Mouse (Mus musculus) cortical plate, adult 2 months (tissue): ENCODE data around the gene Abcg1. TPM values are rescaled to one million over a fixed set of nuclear protein-coding genes. Genes with fewer than 3 reads are reported as not detected.

ENCODE experiments used
- H3K27ac ChIP-seq: fragments of 200-500 bp; 2 replicates; pipeline ENCODE4 v1.5.1; 2012; ENCODE audit warnings: low read length, control low read depth, inconsistent platforms; ENCODE audit not compliant: insufficient read depth
- H3K4me1 ChIP-seq: fragments of 200-500 bp; 2 replicates; pipeline ENCODE4 v1.6.1; 2011; ENCODE audit warnings: low read length; ENCODE audit not compliant: control insufficient read depth, insufficient read depth
- H3K4me3 ChIP-seq: fragments of 200-500 bp; 2 replicates; pipeline ENCODE4 v1.5.1; 2011; ENCODE audit warnings: mild to moderate bottlenecking, low read length, control low read depth; ENCODE audit not compliant: insufficient read depth
- CTCF ChIP-seq: fragments of 200-500 bp; IDR thresholded peaks from 2 replicates; pipeline ENCODE4 v1.5.1; 2011; ENCODE audit warnings: mild to moderate bottlenecking, control low read depth, low read length; ENCODE audit not compliant: insufficient read depth; ENCODE audit errors: extremely low read depth
- POLR2A ChIP-seq: fragments of 200-500 bp; IDR thresholded peaks from 2 replicates; pipeline ENCODE4 v1.6.1; 2011; ENCODE audit warnings: mild to moderate bottlenecking, low read length, control low read depth; ENCODE audit not compliant: insufficient read depth; ENCODE audit errors: extremely low read depth
- polyA plus RNA-seq: library from polyadenylated mRNA; depleted of rRNA; stranded (reverse); fragments of >200 nt; gene quantifications from 2 replicates; pipeline ENCODE4 v1.2.3, GENCODE M21; 2012

Abcg1 gene
- polyA plus RNA-seq, 1 experiment: 29.8 TPM

DNA sequence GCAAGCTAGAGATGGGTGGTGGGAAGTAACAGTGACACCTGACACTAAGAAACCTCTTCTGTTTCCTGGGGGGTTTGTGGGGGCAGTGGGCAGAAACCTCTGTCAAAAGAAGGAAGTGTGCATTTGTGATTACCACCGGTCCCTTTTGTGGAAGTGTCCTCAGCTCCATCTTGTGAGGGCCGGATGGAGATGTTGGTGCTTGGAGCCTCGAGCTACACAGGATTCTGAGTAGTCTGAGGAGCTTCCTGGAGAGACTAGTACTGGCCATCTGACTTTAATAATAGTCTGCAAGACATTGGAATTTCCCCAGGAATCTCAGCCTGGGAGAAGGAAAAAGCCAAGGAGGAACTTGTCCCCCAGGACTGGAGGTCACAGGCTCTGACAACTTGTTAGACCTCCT is 17.2 kb downstream of the Abcg1 start:
- H3K4me1 ChIP-seq: peaks cover 13% of the 10 kb centered on the region
- H3K4me3 ChIP-seq: no peak overlapping the region
- TF ChIP-seq CTCF (no peak), POLR2A (no peak)
- H3K27ac ChIP-seq: no peak overlapping the region

DNA sequence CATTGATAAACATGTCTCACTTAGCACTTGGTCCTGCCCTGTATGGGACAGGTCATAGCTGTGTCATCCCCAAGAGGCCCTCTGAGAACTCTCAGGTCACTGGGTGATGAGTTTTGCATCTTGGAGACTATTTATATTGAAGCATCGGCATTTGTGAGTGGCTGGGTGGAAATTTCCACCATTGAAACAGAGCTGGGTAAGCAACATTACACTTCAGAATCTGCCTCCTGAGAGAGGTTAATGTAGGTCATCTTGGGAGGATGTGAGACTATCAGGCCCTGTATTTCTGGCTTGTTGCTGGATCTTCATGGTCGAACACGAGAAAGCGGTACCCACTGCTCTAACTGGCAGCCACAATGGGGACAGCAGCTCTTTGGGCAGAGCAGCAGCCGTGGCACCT is 18.0 kb downstream of the Abcg1 start:
- H3K4me1 ChIP-seq: peaks cover 17% of the 10 kb centered on the region
- TF ChIP-seq CTCF (no peak), POLR2A (no peak)
- 0 out of 2 replicates have a peak overlapping the region, but pooled peaks have one; percentile 38 for H3K27ac ChIP-seq
- H3K4me3 ChIP-seq: no peak overlapping the region

DNA sequence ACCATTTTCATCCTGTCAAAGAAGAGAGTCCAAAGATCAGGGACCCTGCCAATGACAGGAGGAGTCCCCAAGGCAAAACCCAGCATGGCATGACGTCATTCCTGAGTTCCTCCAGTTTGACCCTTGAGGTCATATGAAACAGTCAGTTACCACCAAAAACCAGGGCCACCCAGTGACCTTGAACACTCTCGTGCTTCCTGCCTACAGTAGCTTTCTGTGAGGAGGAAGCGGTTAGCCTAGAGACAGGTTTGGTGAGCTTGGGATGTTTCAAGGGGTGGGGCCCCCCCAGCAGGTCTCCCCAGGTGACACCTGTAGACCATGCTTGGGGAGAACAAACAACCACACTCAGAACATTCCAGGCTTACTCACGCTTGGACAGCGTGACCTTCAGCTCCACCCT is 20.1 kb downstream of the Abcg1 start:
- Histone ChIP-seq H3K4me1 (peaks cover 19% of the 10 kb centered on the region), H3K4me3 (no peak overlapping the region), H3K27ac (no peak overlapping the region)
- TF ChIP-seq CTCF (no peak), POLR2A (no peak)

DNA sequence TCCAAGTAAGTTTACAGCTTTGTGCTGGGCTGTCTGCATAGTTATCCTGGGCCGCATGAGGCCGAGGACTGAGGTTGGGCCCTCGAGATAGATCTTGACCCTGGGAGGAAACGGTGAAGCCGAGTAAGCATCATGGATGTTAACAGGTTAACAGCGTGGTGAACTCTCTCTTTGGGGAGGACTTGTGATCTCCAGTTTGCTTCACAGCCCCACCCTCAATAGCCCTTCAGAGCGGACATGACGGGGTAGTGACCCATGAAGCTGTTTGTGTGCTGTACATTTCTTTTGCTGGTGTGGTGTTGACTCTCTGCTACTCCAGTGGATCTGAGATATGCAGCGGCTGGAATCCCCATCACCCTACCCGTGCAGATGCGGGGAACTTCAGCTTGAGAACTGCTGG is 21.1 kb downstream of the Abcg1 start:
- Histone ChIP-seq H3K4me3 (no peak overlapping the region), H3K27ac (no peak overlapping the region)

DNA sequence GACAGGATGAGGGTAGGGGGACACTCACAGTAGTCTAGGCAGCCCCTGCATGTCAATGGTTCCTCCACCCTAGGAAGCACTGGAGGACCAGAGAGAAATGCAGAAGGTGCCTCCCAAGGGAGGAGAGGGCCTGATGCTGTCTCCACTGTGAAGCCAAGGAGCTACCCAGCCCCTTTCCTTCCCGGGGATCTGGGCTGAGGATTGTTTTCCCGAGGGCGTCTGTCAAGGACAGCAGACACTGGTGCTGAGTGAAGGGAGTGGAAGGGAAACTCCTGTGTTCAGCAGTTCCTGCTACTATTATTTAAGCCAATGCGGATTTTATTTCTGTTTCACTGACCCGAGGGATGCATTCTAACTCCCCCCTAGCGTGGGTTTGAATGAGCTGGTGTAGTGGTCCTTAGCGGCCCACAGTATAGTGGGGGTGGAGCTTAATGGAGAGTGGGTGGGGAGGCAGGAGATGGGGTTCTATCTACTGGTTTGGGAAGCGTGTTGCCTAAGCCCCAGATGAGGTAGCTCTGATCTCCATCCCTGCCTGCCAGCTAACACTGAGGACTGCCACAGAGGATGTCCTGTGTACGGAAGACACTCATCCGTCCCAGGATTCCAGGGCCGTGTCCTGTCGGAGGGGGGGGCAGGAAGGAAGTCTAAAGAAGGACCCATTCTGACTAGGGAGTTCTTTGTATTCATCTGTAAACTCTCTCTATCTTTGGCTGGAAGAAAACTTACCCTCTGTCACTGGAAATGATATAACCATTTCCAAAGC is 21.8 kb downstream of the Abcg1 start:
- Histone ChIP-seq H3K27ac (no peak overlapping the region), H3K4me1 (peaks cover 12% of the 10 kb centered on the region), H3K4me3 (no peak overlapping the region)
- TF ChIP-seq CTCF (no peak), POLR2A (no peak)

More for the DNA sequence above, 21.1 kb downstream of the Abcg1 start:
- H3K4me1 ChIP-seq: peaks cover 16% of the 10 kb centered on the region
- TF ChIP-seq POLR2A: no peak
- no peak for TF ChIP-seq CTCF

DNA sequence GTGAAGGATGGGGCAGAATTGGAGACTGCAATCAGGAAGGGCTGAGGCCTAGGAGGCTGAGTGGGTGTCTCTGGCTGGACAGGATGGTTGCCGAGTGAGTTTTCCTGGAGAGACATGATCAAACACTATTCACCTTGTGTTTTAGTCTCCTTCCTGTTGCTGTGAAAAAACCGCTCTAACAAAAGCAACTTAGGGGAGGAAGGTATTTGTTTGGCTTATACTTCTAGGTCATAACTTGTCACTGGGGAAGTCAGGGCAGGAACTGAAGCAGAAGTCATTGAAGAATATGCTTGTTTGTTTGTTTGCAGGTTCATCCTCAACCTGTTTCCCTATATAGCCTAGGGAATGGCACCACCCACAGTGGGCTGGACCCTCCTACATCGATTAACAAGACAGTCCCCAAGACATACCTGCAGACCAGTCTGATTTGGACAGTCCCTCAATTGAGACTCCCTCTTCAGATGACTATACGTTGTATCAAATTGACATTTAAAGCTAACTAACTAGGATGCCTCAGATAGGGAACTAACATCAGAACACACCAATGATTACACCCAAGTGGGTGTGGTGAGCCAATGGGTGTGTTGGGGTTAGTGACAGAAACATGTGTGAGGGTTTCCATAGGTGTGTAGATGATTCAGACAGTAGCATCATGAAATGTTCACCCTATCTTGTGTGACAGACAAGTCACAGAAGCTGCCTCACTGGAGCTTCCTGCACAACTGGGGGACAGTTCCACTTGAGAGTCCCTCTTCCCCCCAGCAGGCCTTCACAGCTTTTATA is 25.0 kb downstream of the Abcg1 start:
- TF ChIP-seq POLR2A: no peak
- Histone ChIP-seq H3K4me1 (peaks cover 13% of the 10 kb centered on the region), H3K4me3 (no peak overlapping the region)

DNA sequence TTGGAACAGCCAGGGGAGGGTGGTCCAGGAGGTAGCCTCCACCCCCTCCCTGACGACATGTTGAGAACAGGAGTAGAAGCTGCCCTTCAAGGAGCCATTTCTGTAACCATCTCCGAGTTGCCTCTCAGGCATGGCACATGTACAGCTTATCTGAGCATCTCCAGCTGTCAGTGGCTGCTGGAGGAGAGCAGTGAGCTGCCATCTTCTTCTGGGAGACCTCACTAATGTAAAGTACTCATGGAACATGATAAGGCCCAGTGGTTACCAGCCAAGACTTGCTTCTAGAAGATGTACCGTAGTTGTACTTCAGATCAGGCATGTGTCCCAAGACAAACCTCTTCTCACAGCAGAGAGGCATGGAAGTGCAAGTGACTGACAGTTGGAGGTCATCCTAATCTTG is 28.0 kb downstream of the Abcg1 start:
- Histone ChIP-seq H3K4me1 (peaks cover 14% of the 10 kb centered on the region), H3K4me3 (no peak overlapping the region), H3K27ac (no peak overlapping the region)
- TF ChIP-seq POLR2A (no peak), CTCF (no peak)

More for the DNA sequence above, 25.0 kb downstream of the Abcg1 start:
- no peak overlapping the region; the same call in 1 of the 2 replicates for H3K27ac ChIP-seq

DNA sequence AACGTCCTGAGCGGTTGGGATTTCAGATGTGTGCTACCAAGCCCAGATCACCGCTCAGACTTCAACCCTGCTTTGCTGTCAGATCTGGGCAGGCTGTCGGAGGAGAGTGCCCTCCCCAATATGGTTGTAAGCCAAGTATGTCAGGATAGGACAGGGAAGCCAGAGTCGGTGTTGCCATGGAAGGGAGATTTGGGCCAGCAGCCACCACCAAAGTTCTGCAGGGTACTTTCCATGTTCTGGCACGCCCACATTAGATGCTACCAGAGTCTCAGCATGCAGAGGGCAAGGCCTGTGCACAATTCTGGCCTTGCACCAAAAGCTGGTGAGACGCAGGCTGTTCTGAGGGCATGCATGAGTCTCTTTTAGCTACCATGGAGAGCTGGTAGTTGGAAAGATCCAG is 28.7 kb downstream of the Abcg1 start:
- H3K4me1 ChIP-seq: peaks cover 17% of the 10 kb centered on the region
- H3K27ac ChIP-seq: no peak overlapping the region
- H3K4me3 ChIP-seq: no peak overlapping the region
- TF ChIP-seq POLR2A (no peak), CTCF (no peak)

DNA sequence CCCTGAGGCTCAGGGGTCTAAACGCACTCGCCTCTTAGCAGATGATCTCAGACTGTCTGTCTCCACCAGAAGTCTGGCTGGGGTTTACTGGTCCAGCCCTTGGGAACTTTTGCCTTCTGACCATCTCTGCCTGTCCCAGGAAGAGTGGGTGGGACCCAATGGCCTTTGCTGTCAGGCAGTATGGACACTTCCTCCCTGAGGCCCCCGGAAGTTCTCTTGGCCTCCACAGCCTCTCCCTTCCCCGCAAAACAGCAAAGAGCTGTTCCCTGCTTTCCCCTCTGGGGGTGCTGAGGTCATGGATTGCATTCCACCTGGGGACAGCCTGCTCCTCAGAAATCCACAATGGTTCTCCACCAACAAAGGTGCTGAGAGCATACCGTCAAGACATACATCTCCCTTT is 31.2 kb downstream of the Abcg1 start:
- TF ChIP-seq CTCF (no peak), POLR2A (no peak)
- Histone ChIP-seq H3K27ac (no peak overlapping the region), H3K4me1 (peaks cover 15% of the 10 kb centered on the region), H3K4me3 (no peak overlapping the region)

DNA sequence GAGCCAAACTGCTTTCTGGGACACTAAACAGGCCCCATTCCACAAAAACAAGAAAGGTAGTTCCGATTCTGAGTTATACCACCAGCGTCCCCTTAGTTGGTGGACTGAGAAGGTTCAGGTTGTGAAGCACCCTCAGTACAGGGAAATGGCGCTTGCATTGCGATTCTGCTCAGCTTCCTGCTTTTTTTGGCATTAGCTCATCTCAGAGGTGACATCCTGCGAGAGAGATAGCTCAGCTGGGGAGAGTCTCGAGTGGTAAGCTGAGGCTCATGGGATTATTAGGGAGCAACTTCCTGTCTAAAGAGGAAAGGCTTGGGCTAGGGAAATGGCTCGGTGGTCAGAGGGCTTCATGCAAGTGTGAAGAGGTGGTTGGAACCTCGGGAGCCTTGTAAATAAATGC is 32.4 kb downstream of the Abcg1 start:
- Histone ChIP-seq H3K4me1 (peaks cover 15% of the 10 kb centered on the region), H3K27ac (no peak overlapping the region), H3K4me3 (no peak overlapping the region)
- TF ChIP-seq CTCF (no peak), POLR2A (no peak)
